Mouse (Mus musculus) MEL (cell line): ENCODE measurements around the gene Dop1b. TPM values are rescaled to one million over a fixed set of nuclear protein-coding genes. Genes with fewer than 3 reads are reported as not detected.

Source experiments
- DNase-seq: peaks from one replicate; pipeline ENCODE4 v3.0.0; 2011; ENCODE audit warnings: low read depth, low spot score
- H3K27ac ChIP-seq: 2 replicates; pipeline ENCODE4 v1.5.1; 2012; ENCODE audit warnings: low read depth, mild to moderate bottlenecking, control low read depth, low read length, moderate library complexity; ENCODE audit not compliant: control insufficient read depth
- H3K27me3 ChIP-seq, 2 experiments: fragments of 150-350 bp in 1 of 2; sonication (generic) in 1 of 2; 2 replicates each; pipeline ENCODE4 v1.6.1; 2012; ENCODE audit warnings: low read length in 2 of 2, mild to moderate bottlenecking in 2 of 2, improper control_type of control experiment in 1 of 2, moderate library complexity in 1 of 2; ENCODE audit not compliant: insufficient read depth in 2 of 2, control insufficient read depth in 1 of 2
- H3K36me3 ChIP-seq, 2 experiments: 2 replicates each; pipeline ENCODE4 v1.6.1; 2012 to 2014; ENCODE audit warnings: low read length in 2 of 2, improper control_type of control experiment in 1 of 2, inconsistent platforms in 1 of 2, mild to moderate bottlenecking in 1 of 2; ENCODE audit not compliant: insufficient read depth in 2 of 2, control insufficient read depth in 1 of 2
- H3K4me1 ChIP-seq, 2 experiments: fragments of 150-350 bp in 1 of 2; sonication (generic) in 1 of 2; 2 replicates each; pipeline ENCODE4 v1.6.1; 2012; ENCODE audit warnings: low read length in 2 of 2, improper control_type of control experiment in 1 of 2, mild to moderate bottlenecking in 1 of 2; ENCODE audit not compliant: insufficient read depth in 2 of 2, control insufficient read depth in 1 of 2
- H3K4me3 ChIP-seq, 2 experiments: fragments of 150-350 bp in 1 of 2; sonication (generic) in 1 of 2; 2 replicates each; pipeline ENCODE4 v1.5.1; 2012; ENCODE audit warnings: low read depth in 2 of 2, low read length in 2 of 2, mild to moderate bottlenecking in 2 of 2, moderate library complexity in 2 of 2, control low read depth in 1 of 2, improper control_type of control experiment in 1 of 2; ENCODE audit not compliant: control insufficient read depth in 1 of 2, insufficient read depth in 1 of 2
- H3K79me2 ChIP-seq: 2 replicates; pipeline ENCODE4 v1.6.1; 2012; ENCODE audit warnings: mild to moderate bottlenecking, low read length, moderate library complexity; ENCODE audit not compliant: control insufficient read depth, poor library complexity, insufficient read depth
- H3K9ac ChIP-seq: 2 replicates; pipeline ENCODE4 v1.6.1; 2012; ENCODE audit warnings: low read depth, mild to moderate bottlenecking, control low read depth, low read length, moderate library complexity; ENCODE audit not compliant: control insufficient read depth, poor library complexity, severe bottlenecking
- H3K9me3 ChIP-seq: fragments of 150-350 bp; sonication (generic); replicated peaks from 2 replicates; pipeline ENCODE4 v1.6.1; 2012; ENCODE audit warnings: mild to moderate bottlenecking, low read length, improper control_type of control experiment, moderate library complexity; ENCODE audit not compliant: insufficient read depth
- BHLHE40 ChIP-seq: IDR thresholded peaks from 2 replicates; pipeline ENCODE4 v1.6.1; 2012; ENCODE audit warnings: low read depth, mild to moderate bottlenecking, inconsistent platforms, low read length, improper control_type of control experiment, borderline replicate concordance
- CHD1 ChIP-seq: IDR thresholded peaks from 2 replicates; pipeline ENCODE4 v1.6.1; 2012; ENCODE audit warnings: low read depth, mild to moderate bottlenecking, inconsistent platforms, low read length, improper control_type of control experiment
- CHD2 ChIP-seq: IDR thresholded peaks from 2 replicates; pipeline ENCODE4 v1.6.1; 2011; ENCODE audit warnings: low read length, improper control_type of control experiment
- CTCF ChIP-seq, 3 experiments: IDR thresholded peaks in 2 of 3; conservative IDR thresholded peaks in 1 of 3; 2 replicates each; pipeline ENCODE4 v1.5.1; 2011 to 2012; ENCODE audit warnings: low read length in 3 of 3, low read depth in 2 of 3, mild to moderate bottlenecking in 2 of 3, improper control_type of control experiment in 1 of 3, inconsistent platforms in 1 of 3, mixed read lengths in 1 of 3, moderate library complexity in 1 of 3; ENCODE audit not compliant: control insufficient read depth in 1 of 3, insufficient read depth in 1 of 3, poor library complexity in 1 of 3, severe bottlenecking in 1 of 3
- E2F4 ChIP-seq: IDR thresholded peaks from 2 replicates; pipeline ENCODE4 v1.6.1; 2011; ENCODE audit warnings: low read depth, low read length, improper control_type of control experiment, borderline replicate concordance
- ELF1 ChIP-seq: IDR thresholded peaks from 2 replicates; pipeline ENCODE4 v1.6.1; 2014; ENCODE audit warnings: low read depth, mild to moderate bottlenecking, inconsistent platforms, low read length, improper control_type of control experiment, moderate library complexity
- EP300 ChIP-seq, 2 experiments: IDR thresholded peaks; 2 replicates each; pipeline ENCODE4 v1.6.1; 2011; ENCODE audit warnings: improper control_type of control experiment in 2 of 2, low read length in 2 of 2, low read depth in 1 of 2, mild to moderate bottlenecking in 1 of 2
- ETS1 ChIP-seq: IDR thresholded peaks from 2 replicates; pipeline ENCODE4 v1.6.1; 2012; ENCODE audit warnings: low read depth, mild to moderate bottlenecking, inconsistent platforms, low read length, improper control_type of control experiment, moderate library complexity
- GABPA ChIP-seq: IDR thresholded peaks from 2 replicates; pipeline ENCODE4 v1.6.1; 2012; ENCODE audit warnings: low read depth, mild to moderate bottlenecking, inconsistent platforms, low read length, improper control_type of control experiment, moderate library complexity
- GATA1 ChIP-seq: IDR thresholded peaks from 2 replicates; pipeline ENCODE4 v1.6.1; 2011; ENCODE audit warnings: low read depth, low read length, improper control_type of control experiment
- JUND ChIP-seq: IDR thresholded peaks from 2 replicates; pipeline ENCODE4 v1.6.1; 2011; ENCODE audit warnings: low read depth, mild to moderate bottlenecking, improper control_type of control experiment, low read length
- KAT2A ChIP-seq: conservative IDR thresholded peaks from 2 replicates; pipeline ENCODE4 v1.6.1; 2012; ENCODE audit warnings: low read depth, low read length, improper control_type of control experiment, inconsistent platforms
- MAZ ChIP-seq: IDR thresholded peaks from 2 replicates; pipeline ENCODE4 v1.6.1; 2012; ENCODE audit warnings: low read depth, mild to moderate bottlenecking, inconsistent platforms, low read length, improper control_type of control experiment
- MXI1 ChIP-seq: IDR thresholded peaks from 2 replicates; pipeline ENCODE4 v1.6.1; 2011; ENCODE audit warnings: mild to moderate bottlenecking, low read depth, low read length, improper control_type of control experiment
- MYB ChIP-seq: IDR thresholded peaks from 2 replicates; pipeline ENCODE4 v1.6.1; 2011; ENCODE audit warnings: mild to moderate bottlenecking, low read depth, low read length, improper control_type of control experiment
- MYC ChIP-seq: IDR thresholded peaks from 2 replicates; pipeline ENCODE4 v1.6.1; 2011; ENCODE audit warnings: low read depth, mild to moderate bottlenecking, low read length, improper control_type of control experiment, moderate library complexity
- POLR2A ChIP-seq, 2 experiments: IDR thresholded peaks; 2 replicates each; pipeline ENCODE4 v1.6.1; 2011 to 2012; ENCODE audit warnings: low read length in 2 of 2, mild to moderate bottlenecking in 2 of 2, control low read depth in 1 of 2, improper control_type of control experiment in 1 of 2, low read depth in 1 of 2, moderate library complexity in 1 of 2; ENCODE audit not compliant: control insufficient read depth in 1 of 2, insufficient read depth in 1 of 2, poor library complexity in 1 of 2
- POLR2AphosphoS2 ChIP-seq: IDR thresholded peaks from 2 replicates; pipeline ENCODE4 v1.6.1; 2011; ENCODE audit warnings: low read length, improper control_type of control experiment
- RAD21 ChIP-seq: IDR thresholded peaks from 2 replicates; pipeline ENCODE4 v1.6.1; 2011; ENCODE audit warnings: mild to moderate bottlenecking, low read depth, low read length, improper control_type of control experiment
- RCOR1 ChIP-seq: IDR thresholded peaks from 2 replicates; pipeline ENCODE4 v1.6.1; 2012; ENCODE audit warnings: low read depth, mild to moderate bottlenecking, inconsistent platforms, low read length, improper control_type of control experiment
- SIN3A ChIP-seq: IDR thresholded peaks from 2 replicates; pipeline ENCODE4 v1.6.1; 2012; ENCODE audit warnings: low read length, improper control_type of control experiment, inconsistent platforms
- TBP ChIP-seq: IDR thresholded peaks from 2 replicates; pipeline ENCODE4 v1.8.0; 2011; ENCODE audit warnings: low read depth, low read length, improper control_type of control experiment
- TCF12 ChIP-seq: IDR thresholded peaks from 2 replicates; pipeline ENCODE4 v1.6.1; 2014; ENCODE audit warnings: low read depth, mild to moderate bottlenecking, inconsistent platforms, low read length, improper control_type of control experiment, moderate library complexity
- UBTF ChIP-seq: IDR thresholded peaks from 2 replicates; pipeline ENCODE4 v1.6.1; 2012; ENCODE audit warnings: low read depth, mild to moderate bottlenecking, inconsistent platforms, low read length, improper control_type of control experiment, moderate library complexity, borderline replicate concordance; ENCODE audit not compliant: insufficient read depth
- USF1 ChIP-seq: IDR thresholded peaks from 2 replicates; pipeline ENCODE4 v1.6.1; 2014; ENCODE audit warnings: low read depth, mild to moderate bottlenecking, inconsistent platforms, low read length, improper control_type of control experiment, moderate library complexity
- USF2 ChIP-seq, 2 experiments: IDR thresholded peaks; 2 replicates each; pipeline ENCODE4 v1.6.1; 2011 to 2012; ENCODE audit warnings: improper control_type of control experiment in 2 of 2, low read length in 2 of 2, borderline replicate concordance in 1 of 2, inconsistent platforms in 1 of 2, low read depth in 1 of 2, mild to moderate bottlenecking in 1 of 2; ENCODE audit not compliant: insufficient read depth in 1 of 2
- ZKSCAN1 ChIP-seq: IDR thresholded peaks from 2 replicates; pipeline ENCODE4 v1.6.1; 2012; ENCODE audit warnings: low read depth, mild to moderate bottlenecking, inconsistent platforms, low read length, improper control_type of control experiment, moderate library complexity
- ZMIZ1 ChIP-seq: IDR thresholded peaks from 2 replicates; pipeline ENCODE4 v1.6.1; 2012; ENCODE audit warnings: low read depth, mild to moderate bottlenecking, inconsistent platforms, low read length, improper control_type of control experiment, moderate library complexity
- ZNF384 ChIP-seq: IDR thresholded peaks from 2 replicates; pipeline ENCODE4 v1.6.1; 2012; ENCODE audit warnings: low read depth, mild to moderate bottlenecking, inconsistent platforms, low read length, improper control_type of control experiment
- polyA plus RNA-seq, 2 experiments: library from polyadenylated mRNA; stranded (reverse) in 1 of 2; unstranded in 1 of 2; fragments of >175 nt in 1 of 2; fragments of >200 nt in 1 of 2; gene quantifications; 2 replicates each; pipeline versions ENCODE4 v1.2.1 to v1.2.4; 2012; ENCODE audit warnings: low replicate concordance in 2 of 2, low read depth in 1 of 2; ENCODE audit not compliant: insufficient read length in 2 of 2, insufficient read depth in 1 of 2, missing spikeins in 1 of 2
- total RNA-seq: library from RNA; depleted of rRNA; stranded (reverse); fragments of 300-350 nt; gene quantifications from 2 replicates; pipeline ENCODE4 v1.2.3, GENCODE M21; 2012

The Dop1b gene
- total and polyA plus RNA-seq, 3 experiments: 5.8 to 11.3 TPM; not detected in 1

DNA sequence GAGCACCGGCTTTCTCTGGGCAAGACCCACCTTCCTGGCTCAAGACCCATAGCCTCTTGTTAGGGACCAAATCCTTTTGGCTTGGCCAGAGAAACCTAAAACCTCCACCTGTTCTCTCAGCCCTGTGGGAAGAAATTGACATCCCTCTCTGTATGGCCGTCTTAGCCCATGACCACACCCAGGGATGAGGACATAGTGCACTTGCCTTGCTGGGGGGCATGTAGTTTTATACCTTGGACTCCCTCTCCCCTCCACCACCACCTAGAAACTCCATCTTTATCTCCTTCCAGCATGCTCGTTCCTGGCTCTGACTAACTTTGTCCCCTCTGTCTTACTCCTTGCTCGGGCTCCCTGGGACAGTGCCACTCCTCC is 107.6 kb downstream of the Dop1b start:
- no peaks in the 10 kb centered on the region for H3K9me3 ChIP-seq
- no peak for TF ChIP-seq ELF1
- 0 out of 2 replicates have a peak, but pooled peaks have one; percentile 70 for TF ChIP-seq CHD1
- 0 out of 2 replicates have a peak, but pooled peaks have one; percentile 7 for TF ChIP-seq MXI1
- 0 out of 2 replicates have a peak, but pooled peaks have one; percentile 18 for TF ChIP-seq MAZ
- TF ChIP-seq, all 39 proteins: peak for 3
- H3K9ac ChIP-seq: peak overlapping the region; percentile 73
- H3K27me3 ChIP-seq: no peaks in the 10 kb centered on the region
- peaks cover 5 to 10% of the 10 kb centered on the region in 2 experiments; a peak in 3 of 4 replicates for H3K4me1 ChIP-seq
- peaks cover 3% of the 10 kb centered on the region; the same call in 1 of the 2 replicates for H3K79me2 ChIP-seq
- peaks cover 0 to 14% of the 10 kb centered on the region in 2 experiments; a peak in 2 of 4 replicates for H3K36me3 ChIP-seq
- peak overlapping the region; percentile 41 to 67 for H3K4me3 ChIP-seq
- peak; percentile 61 for DNase-seq
- peak overlapping the region; percentile 96 for H3K27ac ChIP-seq

DNA sequence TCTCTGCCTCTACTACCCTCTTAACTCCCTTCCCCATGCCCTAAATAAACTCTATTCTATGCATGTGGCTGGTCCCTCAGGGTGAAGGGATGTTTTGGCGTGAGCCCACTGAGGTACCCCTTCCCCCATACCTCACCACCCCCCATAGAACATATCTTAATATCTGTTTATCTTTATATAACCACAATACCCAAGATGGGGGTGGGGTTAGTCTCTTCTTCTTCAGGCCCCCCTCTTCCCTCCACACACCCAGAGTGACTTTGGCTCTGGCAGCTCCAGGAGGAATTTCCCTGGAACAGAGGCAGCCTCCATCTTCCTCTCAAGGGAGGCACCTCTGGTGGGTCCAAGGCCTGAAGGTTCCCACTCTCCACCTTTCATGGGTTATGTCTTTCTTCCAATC is 108.3 kb downstream of the Dop1b start:
- Histone ChIP-seq H3K4me3 (peak overlapping the region; percentile 41 to 67), H3K36me3 (peaks cover 0 to 14% of the 10 kb centered on the region in 2 experiments; a peak in 2 of 4 replicates)
- DNase-seq: peak; percentile 54
- TF ChIP-seq POLR2A (IDR thresholded peaks at IDR 0.05; ENCODE audit: control insufficient read depth in 1 of 2, insufficient read depth in 1 of 2, low read depth in 1 of 2, low read length in 2 of 2, poor library complexity in 1 of 2): no peak
- TF ChIP-seq TCF12: peak; percentile 60
- TF ChIP-seq SIN3A: peak; percentile 34; the same call in 1 of the 2 replicates
- TF ChIP-seq MYC: no peak
- no peak; the same call in 1 of the 2 replicates for TF ChIP-seq BHLHE40
- TF ChIP-seq GABPA: no peak
- TF ChIP-seq CTCF (IDR thresholded peaks at IDR 0.05 in 2 of 3, conservative IDR thresholded peaks at IDR 0.05 in 1 of 3; ENCODE audit: control insufficient read depth in 1 of 3, insufficient read depth in 1 of 3, low read depth in 2 of 3, low read length in 3 of 3, poor library complexity in 1 of 3, severe bottlenecking in 1 of 3): no peak
- peak; percentile 66 to 73 for TF ChIP-seq EP300 (IDR thresholded peaks at IDR 0.05; ENCODE audit: low read depth in 1 of 2, low read length in 2 of 2)
- no peak for TF ChIP-seq UBTF
- peak; percentile 70 for TF ChIP-seq CHD2
- TF ChIP-seq RCOR1: peak; percentile 60; the same call in 1 of the 2 replicates
- TF ChIP-seq E2F4: no peak
- TF ChIP-seq USF2 (IDR thresholded peaks at IDR 0.05; ENCODE audit: borderline replicate concordance in 1 of 2, insufficient read depth in 1 of 2, low read depth in 1 of 2, low read length in 2 of 2): no peak
- TF ChIP-seq ZKSCAN1: no peak
- TF ChIP-seq MXI1: no peak; the same call in 1 of the 2 replicates
- 0 out of 2 replicates have a peak, but pooled peaks have one; percentile 22 for TF ChIP-seq JUND
- TF ChIP-seq MYB: no peak
- no peak for TF ChIP-seq KAT2A
- no peak for TF ChIP-seq ZMIZ1
- no peak for TF ChIP-seq ZNF384
- no peak for TF ChIP-seq TBP
- TF ChIP-seq POLR2AphosphoS2: no peak
- TF ChIP-seq RAD21: no peak
- TF ChIP-seq GATA1: peak; percentile 51; the same call in 1 of the 2 replicates
- TF ChIP-seq ETS1: peak; percentile 60
- no peak for TF ChIP-seq USF1
- no peak for TF ChIP-seq ELF1
- TF ChIP-seq, all 39 proteins: peak for 8
- H3K27ac ChIP-seq: peak overlapping the region; percentile 96
- H3K27me3 ChIP-seq: no peaks in the 10 kb centered on the region
- peaks cover 3% of the 10 kb centered on the region; the same call in 1 of the 2 replicates for H3K79me2 ChIP-seq
- peak overlapping the region; percentile 73 for H3K9ac ChIP-seq
- peaks cover 5 to 10% of the 10 kb centered on the region in 2 experiments; a peak in 3 of 4 replicates for H3K4me1 ChIP-seq
- no peaks in the 10 kb centered on the region for H3K9me3 ChIP-seq
